Mouse (Mus musculus) thymus, adult 2 months (tissue): ENCODE measurements around the gene Thtpa.

Experiments
- CTCF ChIP-seq: fragments of 200-500 bp; IDR thresholded peaks from 2 replicates; pipeline ENCODE4 v1.5.1; 2012; ENCODE audit warnings: mild to moderate bottlenecking, control low read depth, low read length, moderate library complexity, borderline replicate concordance; ENCODE audit not compliant: control insufficient read depth, poor library complexity, insufficient read depth; ENCODE audit errors: extremely low read depth
- POLR2A ChIP-seq: fragments of 200-500 bp; IDR thresholded peaks from 2 replicates; pipeline ENCODE4 v1.6.1; 2012; ENCODE audit warnings: mild to moderate bottlenecking, low read length, control low read depth, moderate library complexity; ENCODE audit not compliant: control insufficient read depth, poor library complexity, insufficient read depth; ENCODE audit errors: extremely low read depth

GRCm38 (mm10) chr14:55097646-55098045 is 3.1 kb downstream of the Thtpa start:
- TF ChIP-seq CTCF: no peak
- no peak for TF ChIP-seq POLR2A
